Mouse (Mus musculus) spleen, adult 2 months (tissue): ENCODE measurements around the gene Inpp4a. TPM values are rescaled to one million over a fixed set of nuclear protein-coding genes. Genes with fewer than 3 reads are reported as not detected.
A peak's percentile ranks its signal among the peaks of the same experiment; 100 is the strongest.

ENCODE experiments used
- DNase-seq, 2 experiments: peaks; one replicate each; pipeline versions ENCODE4 v3.0.0 to v3.0.0-alpha.2; 2012 to 2021; ENCODE audit warnings: low spot score in 2 of 2, low read depth in 1 of 2
- H3K27ac ChIP-seq: fragments of 200-500 bp; 2 replicates; pipeline ENCODE4 v1.5.1; 2012; ENCODE audit warnings: low read length, inconsistent platforms; ENCODE audit not compliant: insufficient read depth
- H3K27me3 ChIP-seq: fragments of 200-500 bp; 2 replicates; pipeline ENCODE4 v1.6.1; 2012; ENCODE audit warnings: mild to moderate bottlenecking, moderate library complexity, low read length, inconsistent platforms; ENCODE audit not compliant: control insufficient read depth, insufficient read depth
- H3K36me3 ChIP-seq: fragments of 200-500 bp; 2 replicates; pipeline ENCODE4 v1.6.1; 2012; ENCODE audit warnings: mild to moderate bottlenecking, low read length, inconsistent platforms; ENCODE audit not compliant: control insufficient read depth, insufficient read depth
- H3K4me1 ChIP-seq: fragments of 200-500 bp; 2 replicates; pipeline ENCODE4 v1.6.1; 2011; ENCODE audit warnings: inconsistent platforms; ENCODE audit not compliant: control insufficient read depth, insufficient read depth, insufficient read length
- H3K4me3 ChIP-seq: fragments of 200-500 bp; 2 replicates; pipeline ENCODE4 v1.5.1; 2011; ENCODE audit warnings: mild to moderate bottlenecking, inconsistent platforms; ENCODE audit not compliant: insufficient read depth, insufficient read length; ENCODE audit errors: extremely low read depth
- CTCF ChIP-seq: fragments of 200-500 bp; IDR thresholded peaks from 2 replicates; pipeline ENCODE4 v1.5.1; 2011; ENCODE audit warnings: mild to moderate bottlenecking, inconsistent platforms; ENCODE audit not compliant: insufficient read depth, insufficient read length, insufficient replicate concordance; ENCODE audit errors: extremely low read depth
- POLR2A ChIP-seq: fragments of 200-500 bp; IDR thresholded peaks from 2 replicates; pipeline ENCODE4 v1.6.1; 2011; ENCODE audit warnings: low read depth, low read length, inconsistent platforms
- WGBS: fragments of 180-500 bp; shearing (Covaris S2); methylation state at CpG from one replicate; pipeline ENCODE4 v1.1.7; 2018; 5-methylcytosine and 5-hydroxymethylcytosine counted together
- polyA plus RNA-seq: library from polyadenylated mRNA; depleted of rRNA; stranded (reverse); fragments of >200 nt; gene quantifications from 2 replicates; pipeline ENCODE4 v1.2.3, GENCODE M21; 2012

Gene Inpp4a
- polyA plus RNA-seq, 1 experiment, result 14.0 TPM

DNA sequence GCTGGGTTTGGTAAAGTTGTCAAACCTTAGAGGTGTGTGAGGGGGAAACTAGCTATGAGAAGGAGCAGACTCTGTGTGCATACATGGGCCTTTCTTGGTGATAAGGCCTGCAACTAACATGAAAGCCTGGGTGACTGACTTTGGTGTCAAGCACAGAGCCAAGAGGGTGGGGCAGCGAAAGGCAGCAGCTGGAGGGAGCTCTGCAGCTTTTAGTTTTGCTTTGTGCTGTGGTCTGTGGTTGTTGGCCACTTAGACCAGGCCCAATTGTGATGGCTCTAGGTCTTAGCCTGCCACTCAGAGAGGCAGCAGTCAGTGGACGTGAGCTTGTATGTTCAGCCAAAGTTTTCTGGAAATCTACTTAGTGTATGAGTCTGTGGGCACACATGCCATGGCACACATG lies 7.9 kb downstream of the Inpp4a start:
- Histone ChIP-seq H3K27ac (no peak overlapping the region; the same call in 1 of the 2 replicates), H3K36me3 (no peaks in the 10 kb centered on the region), H3K4me3 (no peak overlapping the region), H3K27me3 (no peaks in the 10 kb centered on the region), H3K4me1 (peaks cover 34% of the 10 kb centered on the region; the same call in 1 of the 2 replicates)
- TF ChIP-seq POLR2A (no peak), CTCF (no peak)
- 67% methylated on average over 2 of the region's 2 CpGs for WGBS
- DNase-seq, result no peak

DNA sequence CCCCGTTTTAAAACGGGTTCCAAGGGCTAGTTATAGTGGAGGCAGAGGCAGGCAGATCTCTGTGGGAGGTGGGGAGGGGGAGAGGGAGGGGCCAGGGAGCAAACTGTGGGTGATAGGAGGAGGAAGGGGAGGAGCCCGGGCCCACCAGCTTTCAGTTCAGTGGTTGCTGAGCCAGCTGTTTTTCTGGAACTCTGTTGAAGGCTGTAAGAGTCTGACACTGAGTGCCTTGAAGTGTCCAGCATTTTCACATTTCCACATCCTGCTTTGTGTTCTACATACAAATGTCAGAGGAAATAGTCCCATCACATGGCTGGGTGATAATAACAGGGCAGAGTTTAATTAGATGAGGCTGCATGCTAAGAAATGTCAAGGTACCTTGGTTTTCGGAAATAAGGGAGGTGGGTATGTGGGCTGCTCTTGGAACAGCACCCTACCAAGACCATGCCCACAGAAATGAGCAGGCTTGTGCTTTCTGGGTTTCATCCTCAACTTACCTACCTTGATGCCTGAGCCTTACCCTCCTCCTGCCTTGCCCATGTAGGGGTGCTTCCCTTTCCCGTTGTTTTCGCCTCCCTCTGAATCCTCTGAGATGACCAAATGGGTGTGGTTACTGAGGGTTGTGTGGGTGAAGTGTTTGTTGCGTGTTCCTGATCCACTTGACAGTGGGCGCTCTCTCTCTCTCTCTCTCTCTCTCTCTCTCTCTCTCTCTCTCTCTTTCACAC lies 8.5 kb downstream of the Inpp4a start:
- Histone ChIP-seq H3K27ac (peak overlapping the region; percentile 43; the same call in 1 of the 2 replicates), H3K36me3 (no peaks in the 10 kb centered on the region), H3K27me3 (no peaks in the 10 kb centered on the region), H3K4me3 (no peak overlapping the region), H3K4me1 (peaks cover 38% of the 10 kb centered on the region; the same call in 1 of the 2 replicates)
- no peak for DNase-seq
- 46% methylated on average over 8 of the region's 8 CpGs for WGBS
- TF ChIP-seq POLR2A (no peak), CTCF (no peak)

DNA sequence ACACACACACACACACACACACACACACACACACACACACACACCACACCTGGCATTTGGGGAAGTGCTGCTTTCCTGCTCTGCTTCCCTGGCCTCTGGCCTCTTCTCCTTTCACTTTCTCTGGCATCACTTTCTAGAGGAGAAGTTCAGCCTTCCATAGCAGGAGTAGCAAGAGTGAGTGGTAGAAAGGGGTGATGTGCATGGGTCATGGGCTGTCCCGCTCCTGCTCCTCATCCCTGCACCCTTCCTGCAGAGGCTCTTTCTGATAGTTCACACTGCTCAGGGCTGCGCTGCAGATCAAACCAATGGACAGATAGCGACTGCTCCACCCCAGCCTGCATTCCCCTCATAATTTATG lies 9.1 kb downstream of the Inpp4a start:
- H3K27me3 ChIP-seq, result no peaks in the 10 kb centered on the region
- no peaks in the 10 kb centered on the region for H3K36me3 ChIP-seq
- TF ChIP-seq POLR2A (no peak), CTCF (no peak)
- WGBS, result 59% methylated on average over 3 of the region's 3 CpGs
- peaks cover 40% of the 10 kb centered on the region; the same call in 1 of the 2 replicates for H3K4me1 ChIP-seq
- peak in 1 of 2 experiments; percentile 46 for DNase-seq
- H3K27ac ChIP-seq, result 0 out of 2 replicates have a peak overlapping the region, but pooled peaks have one; percentile 43
- no peak overlapping the region for H3K4me3 ChIP-seq

DNA sequence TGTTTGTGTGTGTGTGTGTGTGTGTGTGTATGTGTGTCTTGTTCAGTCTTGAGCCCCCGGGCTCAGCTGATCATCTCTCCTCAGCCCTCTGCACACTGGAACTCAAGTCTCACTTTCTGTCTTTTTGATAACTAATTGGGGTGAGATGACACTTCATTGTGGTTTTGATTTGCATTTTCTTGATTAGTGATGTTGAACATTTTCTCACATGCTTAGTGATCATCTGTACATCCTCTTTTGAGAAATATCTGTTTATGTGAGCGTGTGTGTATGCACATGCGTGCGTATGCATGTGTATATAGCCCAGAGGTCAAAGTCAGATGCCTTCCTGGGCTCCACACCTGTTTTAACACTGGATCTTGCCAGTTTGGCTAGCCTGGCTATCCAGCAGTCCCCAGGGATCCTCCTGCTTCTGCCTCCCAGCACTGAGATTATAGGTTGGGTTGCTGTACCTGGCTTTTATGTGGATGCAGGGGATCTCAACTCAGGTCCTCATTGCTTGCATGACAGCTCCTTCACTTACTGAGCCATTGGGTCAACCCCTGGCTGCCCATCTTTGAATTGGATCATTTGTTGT lies 10.4 kb downstream of the Inpp4a start:
- peak in 1 of 2 experiments; percentile 65 for DNase-seq
- Histone ChIP-seq H3K27ac (no peak overlapping the region), H3K4me1 (peaks cover 42% of the 10 kb centered on the region; the same call in 1 of the 2 replicates), H3K27me3 (no peaks in the 10 kb centered on the region), H3K36me3 (no peaks in the 10 kb centered on the region), H3K4me3 (no peak overlapping the region)
- no peak for TF ChIP-seq POLR2A
- TF ChIP-seq CTCF, result no peak
- 32% methylated on average over 4 of the region's 4 CpGs for WGBS

DNA sequence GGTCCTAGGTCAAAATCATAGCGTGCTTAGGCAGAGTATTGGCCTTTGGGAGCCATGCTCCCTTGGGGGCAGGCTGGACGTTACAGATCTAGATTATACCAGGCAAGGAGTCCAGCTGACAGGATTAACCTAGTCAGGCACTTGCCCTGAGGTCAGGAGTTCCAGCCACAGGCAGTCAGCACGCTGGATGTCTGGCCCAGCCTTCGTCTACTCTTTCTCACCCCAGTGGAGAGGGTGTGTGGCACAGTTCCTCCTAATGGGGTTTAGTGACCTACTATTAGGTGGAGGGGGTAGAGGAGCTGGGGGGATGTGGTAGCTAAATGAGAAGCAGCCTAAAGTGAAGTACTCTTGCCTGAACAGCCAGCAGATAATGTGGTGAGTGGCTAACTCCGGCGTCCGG lies 14.7 kb downstream of the Inpp4a start:
- H3K36me3 ChIP-seq, result no peaks in the 10 kb centered on the region
- H3K4me1 ChIP-seq, result peaks cover 30% of the 10 kb centered on the region
- H3K27me3 ChIP-seq, result no peaks in the 10 kb centered on the region
- H3K27ac ChIP-seq, result no peak overlapping the region
- 74% methylated on average over 7 of the region's 7 CpGs for WGBS
- no peak for TF ChIP-seq CTCF
- TF ChIP-seq POLR2A, result no peak
- H3K4me3 ChIP-seq, result no peak overlapping the region
- no peak for DNase-seq

DNA sequence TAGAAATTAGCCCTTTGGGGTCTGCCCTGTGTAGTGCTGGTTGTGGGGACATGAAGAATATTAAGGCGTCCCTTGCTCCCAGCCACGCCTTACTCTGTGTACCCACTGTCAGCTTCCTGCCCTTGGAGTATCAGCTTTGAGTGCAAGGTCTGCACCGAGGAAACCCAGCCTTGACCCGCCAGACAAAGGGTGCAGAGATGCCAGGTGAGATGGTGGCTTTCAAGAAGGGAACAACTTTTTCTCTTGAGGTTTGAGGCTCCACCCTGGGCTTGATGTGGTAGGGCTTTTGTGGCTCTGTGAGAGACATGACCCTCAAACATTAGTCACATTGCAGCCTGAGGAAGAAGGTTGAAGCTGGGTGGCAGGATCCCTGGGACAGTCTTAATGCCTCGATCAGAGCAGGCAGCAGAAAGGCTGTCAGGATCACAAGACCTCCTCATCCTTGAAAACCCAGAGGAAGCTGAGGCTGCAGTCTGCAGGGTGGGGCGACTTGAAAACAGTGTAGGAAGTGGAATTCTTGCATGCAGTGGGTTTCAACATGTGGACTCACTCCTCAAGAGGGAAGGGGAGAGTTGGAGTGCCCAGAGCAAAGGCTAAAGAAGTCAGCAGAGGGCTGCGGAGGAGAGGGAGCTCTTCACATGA lies 18.1 kb downstream of the Inpp4a start:
- Histone ChIP-seq H3K4me3 (no peak overlapping the region), H3K4me1 (peaks cover 20% of the 10 kb centered on the region), H3K36me3 (no peaks in the 10 kb centered on the region), H3K27ac (no peak overlapping the region), H3K27me3 (no peaks in the 10 kb centered on the region)
- no peak for TF ChIP-seq POLR2A
- 25% methylated on average over 7 of the region's 7 CpGs for WGBS
- DNase-seq, result peak in 1 of 2 experiments; percentile 14

DNA sequence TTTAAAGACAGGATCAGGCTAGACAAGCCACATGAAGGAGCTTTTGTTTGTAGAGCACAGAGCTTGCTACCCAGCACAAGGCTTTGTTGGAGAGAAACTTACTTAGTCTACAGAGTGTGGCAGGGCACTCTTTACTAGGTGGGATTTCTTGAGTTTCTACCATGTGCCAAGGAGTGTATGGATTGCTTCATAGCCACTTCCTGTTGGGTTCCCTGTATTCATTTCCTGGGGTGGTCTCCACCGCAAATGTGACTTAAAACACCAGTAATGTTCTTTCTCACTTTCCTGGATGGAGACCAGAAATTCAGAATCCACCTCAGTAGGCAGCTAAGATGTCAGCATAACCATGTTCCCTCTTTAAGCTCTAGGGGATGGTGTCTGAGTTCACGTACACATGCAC lies 18.9 kb downstream of the Inpp4a start:
- no peaks in the 10 kb centered on the region for H3K36me3 ChIP-seq
- no peak overlapping the region for H3K27ac ChIP-seq
- DNase-seq, result no peak
- no peak overlapping the region for H3K4me3 ChIP-seq
- TF ChIP-seq CTCF, result no peak
- TF ChIP-seq POLR2A, result no peak
- H3K27me3 ChIP-seq, result no peaks in the 10 kb centered on the region
- H3K4me1 ChIP-seq, result peaks cover 15% of the 10 kb centered on the region
- WGBS, result 50% methylated on average over 2 of the region's 2 CpGs
